Mouse (Mus musculus) ovary, postnatal 14 days (tissue): ENCODE results near the gene Orm3.

ENCODE experiments used
- DNase-seq: peaks from one replicate; pipeline ENCODE4 v3.0.0; 2022; ENCODE audit warnings: low spot score

Gene Orm3

DNA sequence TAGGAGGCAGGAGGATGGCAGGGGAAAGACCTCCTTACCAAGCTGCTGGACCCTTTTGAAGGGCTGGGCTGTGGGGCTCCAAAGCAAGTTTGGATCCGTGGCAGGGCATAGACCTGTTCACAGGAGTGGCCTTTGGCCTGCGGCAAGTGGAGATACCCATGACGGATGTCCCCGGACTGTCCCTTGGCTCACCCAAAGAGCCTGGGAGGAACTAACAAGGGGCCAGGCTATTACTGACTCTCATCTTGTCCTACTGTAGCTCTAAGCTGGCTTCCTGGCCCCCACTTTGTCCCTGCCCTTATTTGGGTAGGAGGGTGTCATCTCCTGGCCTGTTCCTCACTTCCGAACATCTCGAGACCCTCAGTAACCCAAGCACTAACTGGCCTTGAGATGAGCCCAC, 46.6 kb downstream of the Orm3 start:
- no peak for DNase-seq

DNA sequence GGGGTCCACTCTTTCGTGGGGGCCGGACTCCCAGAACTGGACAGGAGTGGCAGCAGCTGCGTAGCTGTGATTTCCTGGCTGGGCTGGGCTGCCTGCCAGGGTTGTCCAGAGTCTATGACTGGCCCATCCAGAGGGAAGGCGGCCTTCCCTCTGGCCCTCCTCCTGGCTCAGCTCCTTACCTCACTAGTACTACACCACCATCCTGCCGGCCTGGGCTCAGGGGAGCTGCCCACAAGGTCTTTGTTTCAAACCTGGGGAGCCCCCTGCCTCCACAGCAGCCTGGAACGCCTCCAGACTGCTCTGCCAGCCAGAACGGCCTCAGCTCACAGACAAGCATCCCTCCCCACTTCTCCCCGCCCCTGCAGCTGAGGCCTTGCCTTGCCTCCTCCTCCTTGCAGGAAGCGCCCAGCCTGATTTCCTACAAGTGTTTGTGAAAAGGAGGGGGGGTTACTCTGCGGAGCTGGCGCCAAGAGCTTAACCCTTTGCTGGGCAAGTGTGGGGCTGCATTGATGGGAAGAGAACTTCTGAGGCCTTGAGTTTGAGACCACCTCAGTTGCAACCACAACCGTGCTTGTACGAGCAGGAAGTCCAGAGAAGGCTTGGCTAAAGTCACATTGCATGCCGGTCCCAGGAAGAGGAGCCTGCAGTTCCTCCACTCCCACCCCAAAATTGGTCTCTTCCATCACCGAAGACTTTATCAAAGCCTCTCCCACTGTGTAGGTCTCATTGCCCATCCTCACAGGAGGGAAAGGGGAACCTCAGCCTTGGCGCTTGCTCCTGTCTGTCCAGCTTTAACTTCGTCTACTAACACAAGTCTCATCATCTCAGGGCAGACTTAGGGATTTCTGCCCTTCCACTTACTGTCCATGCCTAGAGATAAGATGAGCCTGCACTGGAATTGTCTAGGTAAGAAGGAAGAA, 47.3 kb downstream of the Orm3 start, which contains the start of gene Akna:
Akna (minus strand) TSS at position 315 of the 920 bp plus-strand sequence.
- peak; percentile 88 for DNase-seq

DNA sequence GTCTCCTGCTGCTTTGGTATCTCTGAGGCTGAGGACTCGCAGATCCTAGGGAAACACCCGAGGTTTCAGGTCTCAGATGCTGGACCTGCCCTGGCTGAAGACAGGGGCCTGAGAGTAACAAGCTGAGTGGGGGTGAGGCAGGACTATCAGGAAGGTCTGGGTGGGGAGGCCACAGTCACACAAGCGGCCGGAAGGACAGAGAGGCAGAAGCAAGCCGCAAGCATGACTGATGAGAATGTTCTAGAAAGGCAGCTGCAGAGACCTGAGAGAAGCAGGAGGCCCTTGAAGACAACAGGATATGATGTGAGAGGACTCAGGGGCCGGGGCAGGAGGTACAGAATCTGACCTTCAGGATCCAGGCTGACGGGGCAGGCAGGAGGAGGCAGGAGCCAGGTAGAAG, 48.2 kb downstream of the Orm3 start:
- no peak for DNase-seq

DNA sequence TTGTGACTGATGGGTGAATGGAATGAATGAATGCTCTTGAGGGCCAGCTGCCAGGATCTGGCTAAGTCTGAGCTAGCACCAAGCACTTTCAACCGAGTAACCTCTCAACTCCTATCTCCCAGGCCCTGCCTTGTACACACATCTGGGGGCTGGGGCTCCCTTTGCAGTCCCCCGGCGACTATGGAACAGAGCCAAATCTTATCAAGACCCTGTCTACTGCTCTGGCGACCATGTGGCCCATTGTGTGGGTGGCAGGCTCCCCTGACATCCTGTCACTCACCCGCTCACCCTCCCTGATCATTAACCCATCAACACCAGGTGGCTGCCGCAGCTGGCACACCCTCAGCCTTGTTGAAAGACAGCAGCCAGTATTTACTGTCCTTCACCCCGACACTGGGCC, 49.1 kb downstream of the Orm3 start:
- no peak for DNase-seq

DNA sequence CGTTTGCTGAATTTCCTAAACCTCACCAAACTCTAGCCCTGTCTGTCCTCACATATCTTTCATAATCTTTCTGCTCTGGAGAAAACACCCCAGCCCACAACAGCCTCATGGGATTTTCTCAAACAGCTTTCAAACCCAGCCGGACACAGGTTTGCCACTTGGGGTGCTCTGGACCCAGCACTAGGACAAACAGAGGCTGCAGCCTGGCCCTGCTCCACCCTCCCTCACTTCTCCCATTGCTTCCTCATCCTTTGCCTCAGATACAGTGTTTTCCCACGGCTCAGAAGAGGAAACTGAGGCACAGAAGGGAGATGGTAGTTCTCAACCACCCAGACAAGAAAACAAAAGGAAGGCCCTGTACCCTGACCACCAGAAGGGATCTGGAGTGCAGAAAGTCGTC, 49.7 kb downstream of the Orm3 start:
- no peak for DNase-seq

DNA sequence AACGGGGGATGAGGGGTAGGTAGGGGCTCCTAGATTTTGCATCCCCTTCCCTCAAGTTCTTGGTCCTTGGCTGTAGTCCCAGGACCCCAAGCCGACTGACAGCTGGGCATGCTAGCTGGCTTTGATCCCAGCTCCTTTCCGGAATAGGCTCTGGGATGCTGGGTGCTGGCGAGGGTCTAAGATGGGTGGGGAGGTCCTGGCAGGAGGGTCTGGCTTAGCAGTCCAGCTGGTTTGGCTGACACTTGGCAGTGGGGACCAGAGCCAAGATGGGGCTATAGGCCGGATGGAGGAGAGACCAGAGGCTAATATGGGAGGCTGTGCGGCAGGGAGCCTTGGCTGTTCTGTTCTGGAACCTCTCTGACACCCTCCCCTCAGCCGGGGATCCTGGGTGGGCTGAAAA, 52.3 kb downstream of the Orm3 start:
- DNase-seq = no peak

DNA sequence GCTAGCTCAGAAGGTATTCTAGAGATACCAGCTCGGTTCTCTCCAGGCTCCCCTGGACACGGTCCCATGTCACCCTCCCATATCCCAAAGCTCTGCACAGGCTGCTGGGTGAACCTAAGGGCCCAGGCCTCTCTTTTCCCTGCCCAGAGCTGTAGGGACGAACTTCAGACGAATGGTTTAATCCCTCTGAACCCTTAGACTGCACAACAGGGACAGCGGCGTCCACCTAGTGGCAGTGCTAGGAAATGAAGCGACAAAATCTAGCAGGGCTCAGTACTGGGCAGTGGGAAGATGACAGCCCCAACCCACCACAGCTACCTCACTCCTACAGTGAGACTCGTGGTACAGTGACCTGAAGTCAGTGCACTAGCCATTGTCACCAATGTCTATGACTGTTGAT, 52.7 kb downstream of the Orm3 start:
- DNase-seq = no peak
